Mouse (Mus musculus) limb, embryonic 12.5 days (tissue): ENCODE data around the gene Tmed4. TPM values are rescaled to one million over a fixed set of nuclear protein-coding genes. Genes with fewer than 3 reads are reported as not detected.

Experiments used
- ATAC-seq: fragments of 200-750 bp; cut with Nextera tagmentation; 2 replicates; pipeline ENCODE4 v1.8.0; 2017; ENCODE audit warnings: low read depth, moderate TSS enrichment; ENCODE audit not compliant: insufficient number of reproducible peaks, insufficient read depth, low FRiP score, low TSS enrichment
- H3K27ac ChIP-seq: fragments of 300-500 bp; sonication (generic); 2 replicates; pipeline ENCODE4 v1.5.1; 2016; ENCODE audit warnings: mild to moderate bottlenecking, moderate library complexity
- H3K27me3 ChIP-seq: fragments of 300-500 bp; sonication (generic); 2 replicates; pipeline ENCODE4 v1.6.1; 2016; ENCODE audit warnings: mild to moderate bottlenecking, moderate library complexity
- H3K36me3 ChIP-seq: fragments of 300-500 bp; sonication (generic); 2 replicates; pipeline ENCODE4 v1.6.1; 2016; ENCODE audit warnings: mild to moderate bottlenecking, moderate library complexity
- H3K4me1 ChIP-seq: fragments of 300-500 bp; sonication (generic); replicated peaks from 2 replicates; pipeline ENCODE4 v1.6.1; 2016
- H3K4me2 ChIP-seq: fragments of 300-500 bp; sonication (generic); 2 replicates; pipeline ENCODE4 v1.6.1; 2016; ENCODE audit warnings: mild to moderate bottlenecking, moderate library complexity
- H3K4me3 ChIP-seq: fragments of 300-500 bp; sonication (generic); replicated peaks from 2 replicates; pipeline ENCODE4 v1.5.1; 2016; ENCODE audit warnings: mild to moderate bottlenecking
- H3K9ac ChIP-seq: fragments of 300-500 bp; sonication (generic); replicated peaks from 2 replicates; pipeline ENCODE4 v1.6.1; 2016; ENCODE audit warnings: mild to moderate bottlenecking, moderate library complexity
- H3K9me3 ChIP-seq: fragments of 300-500 bp; sonication (generic); 2 replicates; pipeline ENCODE4 v1.6.1; 2016; ENCODE audit warnings: mild to moderate bottlenecking, moderate library complexity
- WGBS: fragments of 180-500 bp; shearing (Covaris S2); methylation state at CpG from one replicate; pipeline ENCODE4 v1.1.7; 2016; 5-methylcytosine and 5-hydroxymethylcytosine counted together
- polyA plus RNA-seq: library from polyadenylated mRNA; unstranded; fragments of >200 nt; fragmentation: Nextera tagmentation; extraction: Ambion mirVana; gene quantifications from 2 replicates; pipeline ENCODE4 v1.2.1, GENCODE M21; 2016

Gene Tmed4
- 106 and 112 TPM in 2 replicates for polyA plus RNA-seq

DNA sequence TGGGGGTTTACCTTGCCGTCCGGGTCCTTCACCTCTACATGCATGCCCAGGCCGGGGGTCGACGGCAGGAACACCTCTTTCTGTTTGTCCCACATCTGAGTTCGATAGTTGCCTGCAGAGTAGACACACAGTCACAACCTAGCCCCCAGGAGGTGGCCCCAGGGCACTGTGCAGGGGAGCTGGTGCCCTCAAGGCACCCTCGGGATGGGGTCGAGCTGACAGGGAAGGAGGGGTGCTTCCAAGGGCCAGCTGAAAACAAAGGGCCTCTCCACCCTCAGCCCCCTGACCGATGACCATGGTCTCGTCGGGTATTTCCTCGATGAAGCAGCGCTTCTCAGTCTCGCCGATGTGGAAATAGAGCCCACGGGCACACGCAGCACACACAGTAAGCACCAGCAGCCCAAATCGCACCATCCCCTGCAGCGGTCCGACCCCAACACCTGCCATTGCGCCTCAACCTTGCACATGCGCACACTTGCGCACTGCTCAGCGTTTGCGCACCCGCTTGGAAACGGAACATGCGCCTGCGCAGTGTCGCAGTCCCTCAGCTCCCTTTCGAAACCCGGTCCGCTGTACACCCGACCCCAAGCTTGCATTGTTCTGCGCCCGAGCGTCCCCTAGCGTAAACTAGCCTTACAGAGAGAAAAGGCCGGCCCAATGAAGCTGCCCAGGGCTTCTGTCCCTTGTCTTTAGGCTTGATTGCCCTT is at the start of gene Tmed4:
Gene Tmed4 (minus strand): TSS at position 484 of the 707 bp plus-strand sequence.
- peak within 1 kb of the TSS; percentile 78; the same call in 1 of the 2 replicates for H3K27ac ChIP-seq
- WGBS, result under 1% methylated on average over 39 of the region's 39 CpGs
- peak within 1 kb of the TSS; percentile 90 for H3K9ac ChIP-seq
- H3K4me1 ChIP-seq, result peaks cover 20% of the 10 kb centered on the region
- ATAC-seq, result peak; percentile 92
- no peaks in the 10 kb centered on the region for H3K27me3 ChIP-seq
- peak within 1 kb of the TSS; percentile 90 for H3K4me3 ChIP-seq
- peaks cover 31% of the 10 kb centered on the region for H3K36me3 ChIP-seq
- H3K4me2 ChIP-seq, result peak within 1 kb of the TSS; percentile 90
- H3K9me3 ChIP-seq, result no peaks in the 10 kb centered on the region

DNA sequence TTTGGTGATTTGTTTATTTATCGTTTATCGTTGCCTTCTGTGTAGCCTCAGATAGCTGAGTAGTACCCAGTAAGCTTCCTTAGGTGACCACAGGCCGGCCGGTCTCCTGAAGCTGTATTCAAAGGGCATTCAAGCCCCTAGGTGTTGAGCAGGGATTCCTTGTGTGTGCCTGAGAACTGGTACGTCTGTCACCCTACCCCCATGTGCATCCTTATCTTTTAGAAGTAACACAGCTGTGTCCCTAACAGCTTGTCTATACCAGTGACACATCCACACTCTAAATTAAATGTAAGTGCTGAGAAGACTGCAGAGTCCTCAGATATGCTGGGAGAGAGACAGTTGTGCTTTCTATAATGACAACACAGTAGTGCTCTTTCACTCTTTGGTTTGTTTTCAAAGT is 48.7 kb upstream of the Tmed4 start:
- H3K4me2 ChIP-seq, result no peak overlapping the region
- H3K27me3 ChIP-seq, result no peaks in the 10 kb centered on the region
- ATAC-seq, result no peak
- no peak overlapping the region for H3K4me3 ChIP-seq
- no peak overlapping the region for H3K9ac ChIP-seq
- no peaks in the 10 kb centered on the region for H3K9me3 ChIP-seq
- H3K36me3 ChIP-seq, result peaks cover 30% of the 10 kb centered on the region
- no peaks in the 10 kb centered on the region for H3K4me1 ChIP-seq
- 82% methylated on average over 5 of the region's 5 CpGs for WGBS
- no peak overlapping the region for H3K27ac ChIP-seq

GRCm38 (mm10) chr11:6322086-6322485 is 47.4 kb upstream of the Tmed4 start:
- H3K9me3 ChIP-seq, result no peaks in the 10 kb centered on the region
- H3K4me3 ChIP-seq, result no peak overlapping the region
- no peak overlapping the region for H3K4me2 ChIP-seq
- H3K36me3 ChIP-seq, result peaks cover 40% of the 10 kb centered on the region
- H3K4me1 ChIP-seq, result no peaks in the 10 kb centered on the region
- H3K9ac ChIP-seq, result no peak overlapping the region
- no peak overlapping the region for H3K27ac ChIP-seq
- no peak for ATAC-seq
- no peaks in the 10 kb centered on the region for H3K27me3 ChIP-seq
- 93% methylated on average over 2 of the region's 2 CpGs for WGBS

DNA sequence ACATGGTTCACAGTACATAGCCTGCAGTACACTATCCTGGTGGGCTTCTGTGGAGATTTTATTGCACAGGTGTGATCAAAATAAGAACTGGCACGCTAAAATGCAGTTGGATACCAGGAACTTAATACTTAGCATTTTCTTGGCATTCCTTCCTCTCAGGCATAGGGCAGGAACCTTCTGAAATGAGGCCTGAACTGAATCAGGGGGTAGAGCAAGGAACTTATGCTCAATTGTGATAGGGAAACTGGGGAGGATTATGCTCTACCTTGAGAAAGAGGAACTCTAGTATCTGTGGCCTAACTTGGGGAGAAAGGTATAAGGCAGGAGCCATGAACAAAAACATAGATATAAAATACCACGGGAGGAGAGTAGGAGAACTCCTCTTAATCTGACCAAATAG is 44.7 kb upstream of the Tmed4 start:
- Histone ChIP-seq H3K36me3 (peaks cover 64% of the 10 kb centered on the region), H3K4me3 (no peak overlapping the region), H3K27ac (no peak overlapping the region), H3K4me1 (no peaks in the 10 kb centered on the region), H3K9me3 (no peaks in the 10 kb centered on the region), H3K4me2 (no peak overlapping the region), H3K9ac (no peak overlapping the region), H3K27me3 (no peaks in the 10 kb centered on the region)
- 85% methylated on average over 2 of the region's 2 CpGs for WGBS
- ATAC-seq, result no peak

DNA sequence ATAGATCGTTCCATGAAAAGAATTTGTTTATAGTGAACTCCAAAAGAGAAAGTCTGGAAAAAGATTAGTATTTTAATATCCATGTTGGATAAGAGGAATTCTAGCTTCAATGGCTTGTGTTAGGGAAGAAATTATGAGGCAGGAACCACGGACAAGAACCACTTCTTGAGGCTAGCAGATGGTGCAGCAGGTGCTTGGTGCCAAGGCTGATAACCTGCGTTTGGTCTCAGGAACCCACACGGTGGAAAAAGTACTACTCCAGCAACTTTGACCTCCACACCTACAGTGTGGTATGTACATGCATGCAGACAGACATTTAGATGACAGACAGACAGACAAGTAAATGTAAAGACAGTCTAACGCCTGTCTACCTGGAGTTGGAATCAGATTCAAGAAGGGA is 43.9 kb upstream of the Tmed4 start:
- H3K27me3 ChIP-seq, result no peaks in the 10 kb centered on the region
- peaks cover 66% of the 10 kb centered on the region for H3K36me3 ChIP-seq
- H3K4me1 ChIP-seq, result no peaks in the 10 kb centered on the region
- no peak overlapping the region for H3K27ac ChIP-seq
- H3K4me3 ChIP-seq, result no peak overlapping the region
- H3K9ac ChIP-seq, result no peak overlapping the region
- H3K4me2 ChIP-seq, result no peak overlapping the region
- H3K9me3 ChIP-seq, result no peaks in the 10 kb centered on the region
- 94% methylated on average over 5 of the region's 5 CpGs for WGBS
- no peak for ATAC-seq

GRCm38 (mm10) chr11:6316821-6317220 is 42.2 kb upstream of the Tmed4 start:
- no peak overlapping the region for H3K9ac ChIP-seq
- WGBS, result 92% methylated on average over 11 of the region's 11 CpGs
- no peak for ATAC-seq

DNA sequence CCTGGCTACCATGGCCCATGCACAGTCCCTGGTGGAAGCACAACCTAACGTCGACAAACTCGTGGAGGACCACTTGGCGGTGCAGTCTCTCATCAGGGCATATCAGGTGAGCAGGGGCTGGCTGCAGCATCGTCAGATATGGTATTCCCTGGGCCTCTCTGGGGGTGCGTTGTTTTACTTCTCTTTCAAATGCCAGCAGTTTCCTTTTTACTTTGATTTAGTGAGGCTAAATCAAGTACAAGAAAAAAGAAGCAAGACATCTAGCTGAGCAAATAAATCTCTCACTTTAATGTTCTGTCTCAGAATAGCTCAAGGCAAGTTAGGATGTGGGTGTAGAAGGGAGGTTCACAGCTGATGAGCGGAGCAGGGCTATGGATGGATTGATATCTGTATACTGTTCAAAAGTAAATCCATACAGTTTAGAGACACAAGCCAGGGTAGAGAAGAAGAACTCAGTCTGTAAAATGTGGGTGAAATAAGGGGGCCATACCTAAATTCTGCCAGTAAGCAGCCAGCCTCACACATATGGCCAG is 39.3 kb upstream of the Tmed4 start:
- ATAC-seq, result no peak
- Histone ChIP-seq H3K27ac (no peak overlapping the region), H3K9ac (no peak overlapping the region), H3K4me2 (no peak overlapping the region), H3K36me3 (peaks cover 83% of the 10 kb centered on the region), H3K4me1 (no peaks in the 10 kb centered on the region), H3K4me3 (no peak overlapping the region), H3K27me3 (no peaks in the 10 kb centered on the region), H3K9me3 (no peaks in the 10 kb centered on the region)
- 73% methylated on average over 7 of the region's 7 CpGs for WGBS

More at GRCm38 (mm10) chr11:6316821-6317220, 42.2 kb upstream of the Tmed4 start:
- Histone ChIP-seq H3K27me3 (no peaks in the 10 kb centered on the region), H3K27ac (no peak overlapping the region), H3K4me1 (no peaks in the 10 kb centered on the region), H3K36me3 (peaks cover 70% of the 10 kb centered on the region), H3K4me3 (no peak overlapping the region), H3K4me2 (no peak overlapping the region), H3K9me3 (no peaks in the 10 kb centered on the region)

DNA sequence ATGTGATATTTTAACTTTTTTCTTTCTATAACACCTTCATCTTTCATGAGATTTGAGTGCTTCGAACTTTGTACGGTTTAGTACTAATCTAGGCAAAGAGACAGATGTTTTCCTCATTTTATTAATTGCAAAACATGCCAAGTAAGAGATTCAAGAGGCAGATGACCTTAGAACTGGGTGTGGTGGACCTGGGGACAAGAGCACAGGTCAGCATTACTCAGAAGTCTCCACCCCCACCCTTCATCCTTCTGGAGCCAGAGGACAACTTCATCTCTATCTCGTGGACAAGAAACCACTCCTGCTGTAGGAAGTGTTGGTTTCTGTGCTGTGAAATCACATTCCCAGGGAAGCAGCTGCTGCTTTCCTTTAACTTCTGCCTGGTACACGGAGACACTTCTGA is 33.5 kb upstream of the Tmed4 start:
- H3K27me3 ChIP-seq, result no peaks in the 10 kb centered on the region
- H3K27ac ChIP-seq, result no peak overlapping the region
- no peaks in the 10 kb centered on the region for H3K4me1 ChIP-seq
- no peak overlapping the region for H3K9ac ChIP-seq
- H3K4me2 ChIP-seq, result no peak overlapping the region
- H3K9me3 ChIP-seq, result no peaks in the 10 kb centered on the region
- H3K4me3 ChIP-seq, result no peak overlapping the region
- 92% methylated on average over 4 of the region's 4 CpGs for WGBS
- peaks cover 79% of the 10 kb centered on the region for H3K36me3 ChIP-seq
- ATAC-seq, result no peak

DNA sequence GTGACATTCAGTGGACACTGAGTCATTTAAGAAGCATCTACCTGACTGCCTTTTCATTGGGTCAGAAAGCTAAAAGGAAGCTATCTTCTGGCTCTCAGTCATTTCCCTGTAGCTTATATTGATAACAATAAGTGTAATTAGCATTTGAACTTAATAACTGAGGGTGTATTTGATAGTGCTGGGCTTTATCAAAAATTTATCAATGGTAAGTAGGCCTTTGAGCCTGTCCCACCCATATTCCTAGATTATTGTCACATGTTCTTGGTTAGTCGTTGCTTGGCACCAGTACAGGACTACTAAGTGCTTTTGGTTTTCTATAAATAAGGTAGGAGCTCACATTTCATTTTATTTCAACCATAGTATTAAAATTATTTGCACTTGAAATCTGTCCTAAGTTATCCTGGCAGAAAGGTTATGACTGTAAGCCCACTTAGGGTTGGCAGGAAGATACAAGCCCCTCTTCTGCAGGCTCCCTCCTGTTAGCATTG is 31.3 kb upstream of the Tmed4 start:
- no peak for ATAC-seq
- H3K4me2 ChIP-seq, result no peak overlapping the region
- H3K4me3 ChIP-seq, result no peak overlapping the region
- WGBS, result 83% methylated on average over 1 of the region's 1 CpGs
- H3K27ac ChIP-seq, result no peak overlapping the region
- H3K27me3 ChIP-seq, result no peaks in the 10 kb centered on the region
- no peaks in the 10 kb centered on the region for H3K4me1 ChIP-seq
- peaks cover 83% of the 10 kb centered on the region for H3K36me3 ChIP-seq
- no peaks in the 10 kb centered on the region for H3K9me3 ChIP-seq
- H3K9ac ChIP-seq, result no peak overlapping the region

DNA sequence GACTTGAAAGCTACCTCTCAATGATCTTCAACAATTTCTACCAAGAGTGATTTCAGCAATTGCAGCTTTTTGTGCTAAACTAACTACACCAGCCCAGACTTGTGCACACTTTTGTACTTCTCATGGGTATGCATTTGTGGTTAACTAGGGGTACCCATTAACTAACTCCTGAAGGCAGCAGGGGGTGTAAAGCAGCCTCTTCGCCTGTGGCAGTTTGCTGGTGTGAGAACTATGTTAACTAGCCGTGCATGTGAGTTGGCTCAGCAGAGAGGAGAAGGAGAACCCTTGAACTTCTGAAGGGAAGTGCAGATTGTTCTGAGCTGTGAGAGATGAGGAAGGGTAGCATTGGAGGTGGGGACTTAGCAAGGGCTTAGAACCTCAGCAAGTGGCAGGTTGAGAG is 28.1 kb upstream of the Tmed4 start:
- Histone ChIP-seq H3K27ac (no peak overlapping the region), H3K4me1 (no peaks in the 10 kb centered on the region), H3K36me3 (peaks cover 85% of the 10 kb centered on the region), H3K4me3 (no peak overlapping the region), H3K9me3 (no peaks in the 10 kb centered on the region), H3K27me3 (no peaks in the 10 kb centered on the region), H3K9ac (no peak overlapping the region), H3K4me2 (no peak overlapping the region)
- no peak for ATAC-seq
- WGBS, result 91% methylated on average over 2 of the region's 2 CpGs

DNA sequence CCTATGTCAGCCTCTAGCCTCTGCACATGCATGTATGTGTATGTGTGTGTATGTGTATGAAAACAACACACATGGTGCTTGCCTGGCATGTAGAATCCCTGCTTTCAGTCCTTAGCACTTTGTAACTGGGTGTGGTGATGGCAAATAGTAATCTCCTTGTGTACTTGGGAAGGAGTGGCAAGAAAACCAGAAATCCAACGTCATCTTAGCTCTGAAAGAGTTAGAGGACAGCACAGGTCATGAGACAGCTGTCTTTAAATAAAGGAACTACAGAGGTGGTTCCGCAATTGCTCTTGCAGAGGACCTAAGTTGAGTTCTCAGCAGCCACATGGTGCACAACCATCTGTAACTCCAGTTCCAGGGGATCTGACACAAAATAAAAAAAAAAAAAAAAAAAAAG is 24.8 kb upstream of the Tmed4 start:
- H3K9ac ChIP-seq, result no peak overlapping the region
- no peak overlapping the region for H3K4me2 ChIP-seq
- no peaks in the 10 kb centered on the region for H3K9me3 ChIP-seq
- H3K4me3 ChIP-seq, result no peak overlapping the region
- H3K27ac ChIP-seq, result no peak overlapping the region
- no peak for ATAC-seq
- H3K4me1 ChIP-seq, result no peaks in the 10 kb centered on the region
- no peaks in the 10 kb centered on the region for H3K27me3 ChIP-seq
- 91% methylated on average over 2 of the region's 2 CpGs for WGBS
- peaks cover 67% of the 10 kb centered on the region for H3K36me3 ChIP-seq

DNA sequence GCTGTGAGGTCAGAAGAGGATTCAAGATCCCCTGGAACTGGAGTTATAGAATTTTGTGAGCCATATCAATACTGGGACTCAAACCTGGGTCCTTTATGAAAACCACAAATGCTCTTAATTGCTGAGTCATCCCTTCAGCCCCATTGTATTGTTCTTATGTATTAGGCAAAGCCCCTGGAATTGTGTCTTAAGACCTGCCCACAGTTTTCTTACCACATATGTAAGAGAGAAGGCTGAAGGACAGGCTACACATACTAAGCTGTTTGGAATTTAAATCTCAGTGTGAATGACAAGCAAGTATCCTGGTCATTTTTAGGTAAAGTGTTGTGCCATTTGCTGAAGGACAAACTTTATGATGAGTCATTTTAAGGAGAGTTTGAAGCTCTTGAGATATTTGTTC is 21.4 kb upstream of the Tmed4 start:
- Histone ChIP-seq H3K4me1 (peaks cover 4% of the 10 kb centered on the region; the same call in 1 of the 2 replicates), H3K36me3 (peaks cover 41% of the 10 kb centered on the region), H3K27me3 (no peaks in the 10 kb centered on the region), H3K9ac (no peak overlapping the region), H3K4me2 (no peak overlapping the region), H3K9me3 (no peaks in the 10 kb centered on the region), H3K27ac (no peak overlapping the region), H3K4me3 (no peak overlapping the region)
- no peak for ATAC-seq
